Mouse (Mus musculus) gastrocnemius, postnatal 25 days (tissue): Measurements from ENCODE around the gene Tmem270. TPM values are rescaled to one million over a fixed set of nuclear protein-coding genes. Genes with fewer than 3 reads are reported as not detected.

Experiments used
- DNase-seq: peaks from one replicate; pipeline ENCODE4 v3.0.0; 2022
- total RNA-seq, 2 experiments: library from RNA; stranded (reverse); gene quantifications; 1 replicate in 1 of 2; 2 replicates in 1 of 2; pipeline ENCODE4 v1.2.3; 2021

Tmem270 gene
- total RNA-seq, 2 experiments from 2014 or later = not detected

GRCm38 (mm10) chr5:134929988-134930387 is 23.5 kb upstream of the Tmem270 start:
- DNase-seq = no peak

DNA sequence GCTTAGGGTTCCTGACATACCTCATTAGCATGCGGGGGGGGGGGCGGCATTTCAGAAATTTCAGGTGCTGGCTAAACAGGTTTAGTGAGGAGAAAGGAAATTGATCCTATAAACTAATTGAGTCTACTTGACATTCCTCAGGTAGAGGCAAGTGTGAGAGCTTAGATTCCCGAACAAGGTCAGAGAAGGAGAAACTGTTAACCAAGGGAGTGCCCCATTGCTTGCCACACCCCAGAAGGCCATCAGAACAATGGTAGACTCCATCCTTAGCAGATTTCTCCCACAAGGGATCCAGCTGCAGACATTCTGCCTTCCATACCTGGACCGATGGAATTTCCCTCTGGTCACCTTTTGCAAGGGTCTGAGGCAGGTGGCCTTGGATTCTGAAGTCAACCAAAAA is 20.2 kb upstream of the Tmem270 start:
- no peak for DNase-seq

GRCm38 (mm10) chr5:134923141-134923540 is 16.6 kb upstream of the Tmem270 start:
- no peak for DNase-seq

DNA sequence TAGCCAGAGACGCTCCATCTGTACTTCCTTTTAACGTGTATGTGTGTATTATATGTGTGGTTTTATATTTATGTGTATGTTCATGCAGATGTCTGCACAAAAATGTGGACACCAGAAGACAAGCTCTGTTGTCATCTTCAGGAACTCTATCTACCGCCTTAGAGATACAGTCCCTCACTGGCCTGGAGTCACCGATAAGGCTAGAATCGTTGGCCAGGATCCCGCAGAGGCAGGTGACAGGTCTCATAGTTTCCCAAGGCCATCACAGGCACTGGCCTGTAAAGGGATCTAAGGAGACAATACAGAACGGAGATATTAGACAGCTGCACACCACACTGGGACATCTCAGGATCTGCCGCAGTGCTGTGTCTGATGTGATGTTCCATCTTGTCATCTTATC is 14.6 kb upstream of the Tmem270 start:
- DNase-seq = no peak

DNA sequence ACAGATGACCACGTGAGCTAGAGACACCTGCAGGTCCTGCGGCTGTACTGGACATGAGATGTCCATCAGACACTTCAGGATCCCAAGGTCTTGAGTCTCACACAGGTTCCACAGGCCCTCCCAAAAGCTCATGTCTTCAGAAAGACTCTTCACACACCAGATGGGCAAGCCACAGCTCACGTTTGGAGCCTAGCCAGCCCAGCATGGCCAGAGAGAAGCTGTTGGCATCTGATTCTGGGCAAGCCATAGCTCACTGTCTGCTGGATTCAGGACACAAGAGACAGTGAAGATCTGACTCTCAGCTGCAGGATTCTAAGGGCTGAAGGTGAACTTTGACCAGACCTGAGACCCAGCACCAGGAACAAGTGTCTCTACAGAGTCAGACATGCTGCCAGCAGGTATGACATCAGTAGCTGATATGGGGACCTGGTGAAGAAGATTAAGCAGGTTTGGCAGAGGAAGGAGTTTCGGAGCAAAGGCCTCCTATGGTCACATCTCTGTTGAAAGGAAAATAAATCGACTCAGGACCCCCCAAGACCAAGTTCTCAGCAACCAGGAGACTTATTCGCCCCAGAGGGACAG is 13.7 kb upstream of the Tmem270 start:
- DNase-seq = no peak

DNA sequence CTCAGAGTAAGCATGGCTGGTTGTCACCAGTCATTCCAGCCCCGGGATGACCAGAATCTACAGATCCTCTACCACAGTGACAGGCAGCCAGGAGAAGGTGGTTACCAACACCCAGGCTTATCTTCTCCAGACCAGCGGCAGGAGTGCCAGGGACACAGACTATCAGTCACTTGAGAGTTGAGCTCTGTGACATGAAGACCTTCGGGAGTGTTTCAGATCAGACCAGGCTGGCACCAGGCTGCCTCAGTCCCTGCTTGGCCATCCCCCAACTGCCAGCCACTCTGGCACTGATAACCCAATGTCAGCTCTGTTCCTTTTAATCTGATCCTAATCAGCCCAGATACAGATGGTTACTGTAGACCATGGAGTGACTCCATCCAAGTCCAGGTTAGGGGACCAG is 12.6 kb upstream of the Tmem270 start:
- DNase-seq = no peak

DNA sequence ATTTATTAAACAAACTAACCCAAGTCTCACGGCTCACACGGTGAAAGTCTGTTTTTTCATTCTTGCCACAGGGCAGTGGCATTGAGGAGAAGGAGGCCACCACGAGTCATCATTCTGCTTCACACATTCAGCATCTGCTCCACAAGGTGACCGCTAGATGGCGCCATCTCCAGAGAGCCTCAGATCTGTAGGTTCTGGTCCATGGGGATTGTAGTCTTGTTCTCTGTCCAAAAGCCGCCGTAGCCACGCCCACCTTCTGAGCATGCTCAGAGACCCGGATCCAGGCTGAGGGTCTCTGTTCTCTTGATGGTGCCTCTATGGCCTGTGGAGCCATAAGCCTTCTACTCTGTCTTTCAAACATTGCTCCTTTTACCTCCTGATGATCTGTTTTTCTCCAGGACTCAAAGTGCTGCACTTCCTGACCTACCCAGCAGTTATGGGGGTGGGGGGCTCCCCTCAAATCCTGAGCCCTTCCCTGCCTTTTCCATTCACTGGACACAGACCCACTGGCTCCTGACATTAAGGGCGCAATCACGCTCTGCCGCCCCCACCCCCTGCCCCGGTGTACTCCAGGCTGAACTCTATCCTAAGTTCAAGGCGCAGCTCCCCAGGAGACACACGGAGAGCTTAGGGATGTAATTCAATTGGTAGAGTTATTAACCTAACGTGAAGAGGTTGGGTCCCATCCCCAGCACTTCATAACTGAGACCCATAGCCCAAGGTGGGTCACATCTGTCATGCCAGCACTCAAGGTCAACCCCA is 11.7 kb upstream of the Tmem270 start:
- DNase-seq = no peak

- no peak for DNase-seq
These were observed 8.8 kb upstream of the Tmem270 start, which contains the start of gene Cldn13 for GRCm38 (mm10) chr5:134915311-134915710. Gene Cldn13 (minus strand): TSS chr5:134915526.

GRCm38 (mm10) chr5:134914510-134914909 is 8.0 kb upstream of the Tmem270 start:
- no peak for DNase-seq

GRCm38 (mm10) chr5:134913753-134914152 is 7.2 kb upstream of the Tmem270 start:
- DNase-seq = no peak

DNA sequence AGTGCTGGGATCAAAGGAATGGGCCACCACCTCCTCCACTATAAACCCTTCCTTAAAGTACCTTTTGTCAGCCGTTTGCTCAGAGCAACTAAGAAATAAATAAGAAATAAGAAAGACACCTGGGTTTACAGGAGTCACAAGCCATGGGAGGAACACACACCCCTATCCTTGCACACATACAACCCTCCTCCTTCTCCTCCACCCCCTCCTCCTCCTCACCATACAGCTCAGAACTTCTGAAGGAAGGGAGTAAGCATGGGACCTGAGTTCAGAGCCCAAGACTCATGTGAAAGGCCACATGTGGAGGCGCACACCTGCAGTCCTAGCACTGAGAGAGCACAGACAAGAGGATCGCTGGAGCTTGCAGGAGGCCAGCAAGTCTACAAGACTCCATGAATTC is 6.8 kb upstream of the Tmem270 start:
- DNase-seq = no peak

- no peak for DNase-seq
These were observed 5.4 kb upstream of the Tmem270 start for GRCm38 (mm10) chr5:134911901-134912300.

DNA sequence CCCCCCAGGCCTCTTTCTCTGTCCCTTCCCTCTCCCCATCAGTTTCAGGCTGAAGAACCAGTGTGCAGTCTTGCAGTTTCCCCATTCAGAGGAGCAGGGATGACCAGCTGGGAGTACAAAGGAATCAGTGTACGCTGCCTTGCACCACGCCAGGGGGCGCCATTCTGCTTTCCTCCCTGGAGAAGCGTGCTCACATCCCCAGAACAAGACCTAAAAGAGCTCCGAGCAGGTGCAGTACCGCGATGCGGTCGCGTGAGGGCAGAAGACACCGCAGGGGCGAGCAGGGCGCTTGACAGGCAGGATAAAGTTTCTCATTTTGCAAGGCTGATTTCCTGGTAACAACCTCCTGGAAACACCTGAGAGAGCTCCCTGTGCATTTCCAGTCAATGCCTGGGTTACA is 602 bp upstream of the Tmem270 start:
- DNase-seq = peak; percentile 84

GRCm38 (mm10) chr5:134901644-134902027 is 4.9 kb downstream of the Tmem270 start:
- DNase-seq = no peak

GRCm38 (mm10) chr5:134901012-134901643 is 5.4 kb downstream of the Tmem270 start:
- DNase-seq = no peak

DNA sequence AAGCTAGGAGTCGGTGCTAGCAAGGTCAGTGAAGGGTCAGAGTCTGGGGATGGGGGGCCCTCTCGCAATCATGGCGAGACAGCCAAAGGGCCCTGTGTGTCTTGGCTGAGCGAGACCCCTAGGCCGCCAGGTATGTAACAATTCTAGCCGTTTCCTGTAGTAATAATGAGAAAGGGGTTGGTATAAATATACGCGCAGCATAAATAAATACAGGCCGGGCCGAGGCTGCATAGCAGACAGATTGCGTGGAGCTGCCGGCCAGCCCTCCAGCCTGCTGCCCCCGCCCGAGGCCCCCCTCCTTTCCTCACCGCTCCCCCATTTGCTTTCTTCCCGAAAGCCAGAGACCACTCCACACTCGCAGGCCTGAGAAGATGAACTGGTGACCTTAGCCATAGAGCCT is 8.9 kb downstream of the Tmem270 start:
- DNase-seq = no peak

DNA sequence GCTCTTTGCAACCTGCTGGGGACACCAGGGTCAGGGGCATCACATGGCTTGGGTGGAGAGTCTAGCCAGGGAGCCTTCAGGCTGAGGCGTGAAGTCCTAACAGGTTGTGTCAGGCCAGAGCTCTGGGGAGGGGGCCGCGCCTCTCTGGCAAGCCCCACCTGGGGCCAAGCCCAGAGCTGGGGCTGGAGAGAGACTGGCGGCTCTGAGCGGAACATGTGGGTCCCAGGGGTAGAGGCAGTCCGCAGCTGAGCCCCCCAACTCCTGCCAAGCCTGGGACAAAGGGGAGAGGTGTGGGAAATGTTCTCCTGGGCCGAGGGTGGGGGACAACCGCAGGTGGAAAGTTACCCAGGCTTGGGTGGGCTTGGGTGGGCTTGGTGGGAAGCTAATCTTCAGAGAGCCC is 9.6 kb downstream of the Tmem270 start:
- no peak for DNase-seq

DNA sequence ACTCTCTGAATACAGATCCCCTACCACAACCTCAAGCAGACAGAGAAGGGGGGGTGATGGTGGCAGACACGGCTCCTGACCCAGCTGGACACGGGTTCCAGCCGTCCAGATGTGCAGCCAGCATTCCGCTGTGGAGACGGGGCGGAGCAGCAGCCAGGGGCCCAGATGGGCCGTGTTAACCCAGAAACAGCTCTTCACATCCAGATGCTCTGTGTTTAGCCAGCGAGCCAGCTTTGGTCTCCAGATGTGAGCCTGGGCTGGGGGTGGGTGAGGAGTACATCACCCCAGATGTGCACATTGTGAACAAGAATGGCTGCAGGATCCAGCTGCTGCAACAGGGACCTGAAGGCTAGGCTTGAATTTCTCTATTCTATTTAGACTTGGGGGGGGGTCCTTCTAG is 11.2 kb downstream of the Tmem270 start:
- DNase-seq = peak; percentile 63

DNA sequence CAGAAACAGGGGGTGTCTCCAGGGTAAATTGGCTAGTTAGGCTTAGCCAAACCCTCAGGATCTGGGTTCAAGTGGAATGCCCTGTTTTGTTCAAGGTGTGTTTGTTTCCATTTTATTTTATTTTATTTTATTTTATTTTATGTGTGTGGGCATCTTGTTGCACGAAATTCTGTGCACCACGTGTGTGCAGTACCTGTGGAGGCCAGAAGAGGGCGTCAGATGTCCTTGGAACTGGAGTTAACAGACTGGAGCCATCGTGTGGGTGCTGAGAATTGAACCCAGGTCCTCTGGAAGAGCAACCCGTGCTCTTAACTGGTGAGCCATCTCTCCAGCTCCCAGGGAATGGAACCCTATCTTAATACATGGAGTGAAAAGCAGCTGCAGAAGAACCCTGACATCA is 13.8 kb downstream of the Tmem270 start:
- no peak for DNase-seq

DNA sequence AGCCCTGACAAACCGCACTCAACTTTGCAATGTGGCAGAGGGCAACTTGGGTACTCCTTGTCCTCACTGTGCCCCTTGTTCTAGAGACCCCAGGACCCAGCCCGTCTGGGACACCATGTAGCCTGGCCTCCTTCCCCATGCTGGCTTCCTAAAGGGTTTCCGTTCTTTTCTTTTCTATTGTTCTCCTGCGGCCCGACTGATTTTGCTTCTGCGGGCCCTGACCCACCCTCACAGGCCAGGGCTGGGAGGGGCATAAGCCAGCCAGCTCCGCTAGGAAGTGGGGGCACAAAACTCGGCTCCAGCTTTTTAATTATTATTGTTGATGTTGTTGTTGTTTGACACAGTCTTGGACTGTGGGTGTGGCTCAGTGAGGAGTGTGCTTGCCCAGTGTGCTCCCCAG is 15.0 kb downstream of the Tmem270 start:
- DNase-seq = peak; percentile 52

- peak; percentile 29 for DNase-seq
These were observed 15.9 kb downstream of the Tmem270 start for GRCm38 (mm10) chr5:134890601-134891054.

GRCm38 (mm10) chr5:134888505-134888904 is 18.0 kb downstream of the Tmem270 start:
- no peak for DNase-seq
